Mouse (Mus musculus): ENCODE results near the gene Vps26a. TPM values are rescaled to one million over a fixed set of nuclear protein-coding genes. Genes with fewer than 3 reads are reported as not detected.

Vps26a gene
- total RNA-seq (2021) = 10 to 100 TPM; 49.5 to 51.0 TPM
- long read RNA-seq, experiment 1, transcript Vps26a-202 (9 exons, 2,597 nt) = major isoform, 85 of 114 reads
- long read RNA-seq, experiment 1, partial matches to known transcripts = 2 of 114 reads
- long read RNA-seq, experiment 1, other reads (novel, unspliced or antisense) = 26 of 114 reads
- long read RNA-seq, experiment 2, transcript Vps26a-202 (9 exons, 2,597 nt) = major isoform, 79 of 103 reads
- long read RNA-seq, experiment 2, partial matches to known transcripts = 6 of 103 reads
- long read RNA-seq, experiment 2, other reads (novel, unspliced or antisense) = 17 of 103 reads

DNA sequence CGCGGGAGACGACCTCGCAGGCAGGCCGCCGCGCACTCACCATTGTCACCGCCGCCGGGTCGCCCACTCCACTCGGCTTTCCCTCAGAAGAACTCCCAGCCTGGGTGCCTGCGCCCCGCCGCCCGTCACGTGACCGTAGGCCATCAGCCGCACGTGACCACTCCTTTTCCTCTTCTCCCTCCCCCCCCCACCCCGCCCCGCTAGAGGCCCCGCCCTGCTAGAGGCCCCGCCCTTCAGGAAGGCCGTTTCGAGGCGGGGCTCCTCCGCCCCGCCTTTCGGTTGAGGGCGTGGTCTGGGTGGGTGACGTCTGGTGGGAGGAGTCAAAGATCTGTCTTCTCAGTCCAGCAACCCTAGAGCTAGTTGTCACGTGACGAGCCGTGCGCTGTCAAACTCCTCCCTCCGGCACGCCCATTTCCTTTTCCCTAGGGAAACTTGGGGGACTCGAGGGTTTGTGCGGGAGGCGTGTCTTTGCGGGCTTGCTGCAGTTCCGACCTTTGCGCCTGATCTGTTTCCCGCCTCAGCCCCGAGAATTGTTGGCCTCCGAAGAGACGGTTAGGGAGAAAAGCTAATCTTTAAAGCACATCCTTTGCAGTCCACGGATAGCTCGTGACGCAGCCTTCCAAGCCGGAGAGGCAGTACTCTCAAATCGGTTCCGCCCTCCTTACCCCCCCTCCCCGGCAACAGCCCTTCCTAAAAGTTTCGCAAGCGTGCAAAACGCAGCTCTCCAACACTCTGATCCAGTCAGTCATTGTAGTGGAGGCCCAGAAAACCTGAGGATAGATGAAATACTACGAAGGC is at the start of gene Vps26a:
Gene Vps26a, minus strand, starts transcription at position 188 of the 798 bp plus-strand sequence.
- peak; percentile 97 to 98 for DNase-seq (ENCODE audit: low spot score in 2 of 2)

DNA sequence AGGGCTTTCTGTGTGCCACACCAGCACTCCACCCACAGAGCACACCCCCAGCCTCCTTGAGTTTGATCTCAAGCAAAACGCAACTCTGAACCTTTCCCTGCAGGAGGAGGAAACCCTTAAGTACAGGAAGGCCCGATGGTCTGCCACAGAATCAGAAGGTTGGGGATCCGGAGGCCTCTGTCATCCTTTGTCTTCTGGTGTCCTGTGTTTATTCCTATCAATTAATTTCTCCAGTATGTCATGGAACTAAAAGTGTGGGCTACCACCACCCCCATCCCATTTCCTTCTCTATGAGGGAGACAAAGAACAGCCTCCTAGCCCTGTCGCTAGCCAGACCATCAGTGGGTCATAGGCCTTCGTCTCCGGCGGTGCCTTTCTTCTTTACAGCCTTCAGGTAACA is 47.9 kb upstream of the Vps26a start:
- no peak for DNase-seq (ENCODE audit: low spot score in 2 of 2)

DNA sequence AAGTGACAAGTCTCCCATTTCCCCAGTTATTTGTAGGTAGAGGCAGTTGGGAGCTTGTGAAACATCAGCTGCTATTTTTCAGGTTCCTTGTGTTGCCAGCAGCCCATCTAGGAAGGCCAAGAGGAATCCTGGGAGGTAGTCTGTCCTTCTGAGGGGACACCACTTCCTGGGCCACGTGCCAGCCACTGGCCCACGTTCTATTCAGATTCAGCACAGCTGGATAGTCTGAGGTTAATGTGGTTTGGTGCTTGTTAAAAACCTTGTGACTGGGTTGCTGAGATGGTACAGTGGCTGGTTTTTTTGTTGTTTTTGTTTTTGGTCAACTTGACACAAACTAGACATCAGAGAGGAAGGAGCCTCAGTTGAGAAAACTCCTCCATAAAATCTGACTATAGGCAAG is 46.2 kb upstream of the Vps26a start:
- DNase-seq (ENCODE audit: low spot score in 2 of 2) = no peak

DNA sequence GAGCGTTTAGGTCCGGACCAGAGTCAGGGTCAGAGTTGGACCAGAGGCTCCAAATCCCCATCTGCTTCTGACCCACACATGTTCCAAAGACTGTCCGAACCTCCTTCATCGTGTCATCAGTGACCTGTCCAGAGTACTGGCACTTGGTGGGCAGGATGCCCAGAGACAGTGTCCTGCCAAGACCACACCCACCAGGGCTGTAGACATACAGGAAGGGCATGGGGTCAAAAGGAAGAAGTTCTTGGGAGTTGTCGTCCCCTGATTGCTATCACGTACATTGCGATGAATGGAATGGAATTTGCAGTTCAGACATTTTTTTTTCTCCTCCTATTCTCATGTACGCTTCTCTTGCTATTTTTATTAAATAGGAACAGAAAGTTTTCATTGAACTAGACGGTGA is 43.6 kb upstream of the Vps26a start:
- DNase-seq (ENCODE audit: low spot score in 2 of 2) = no peak

DNA sequence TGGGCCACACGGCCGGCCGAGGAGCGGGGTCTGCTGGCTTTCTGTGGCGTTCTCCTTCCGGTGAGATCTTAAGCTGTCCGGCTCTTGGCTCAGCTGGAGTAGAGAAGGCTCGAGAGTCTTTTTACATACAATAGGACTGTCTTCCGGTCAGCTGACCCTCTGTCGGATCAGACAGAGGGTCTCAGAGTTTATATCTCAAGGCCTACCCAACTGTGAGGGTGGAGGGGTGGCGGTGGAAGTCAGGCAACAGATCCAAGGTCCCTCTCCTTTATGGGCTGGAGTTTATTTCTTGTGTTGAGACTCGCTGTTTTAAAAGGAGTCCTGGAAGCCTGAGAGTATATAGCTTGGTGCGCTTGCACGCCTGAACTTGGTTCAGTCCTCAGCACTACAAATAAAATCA is 40.7 kb upstream of the Vps26a start, which contains the start of gene Srgn:
Gene Srgn, minus strand, starts transcription at position 101 of the 400 bp plus-strand sequence.
- no peak for DNase-seq (ENCODE audit: low spot score in 2 of 2)

DNA sequence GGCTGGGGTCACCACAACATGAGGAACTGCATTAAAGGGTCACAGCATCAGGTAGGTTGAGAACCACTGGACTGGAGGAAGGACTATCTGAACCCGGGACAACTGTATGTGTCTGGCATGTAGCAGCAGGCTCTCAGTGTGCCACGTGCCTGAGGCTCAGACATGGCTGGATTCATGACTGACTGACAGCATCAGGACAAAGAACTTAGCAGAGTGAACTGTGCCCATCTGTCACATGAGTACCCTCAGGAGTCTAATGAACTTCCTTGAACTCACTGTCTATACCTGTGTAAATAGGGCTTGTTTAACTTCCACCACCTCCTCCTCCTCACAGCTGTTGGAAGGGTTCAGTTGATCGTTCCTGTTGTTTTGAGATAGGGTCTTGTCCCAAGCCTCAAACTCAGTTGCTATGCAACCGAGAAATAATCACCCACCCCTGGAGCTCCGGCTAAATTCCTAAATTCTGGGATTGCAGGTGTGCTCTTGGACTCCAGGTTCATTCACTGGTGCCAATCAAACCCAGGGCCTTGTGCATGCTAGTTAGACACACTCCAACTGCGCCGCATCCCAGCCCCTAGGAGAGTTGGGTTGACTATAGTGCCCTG is 35.8 kb upstream of the Vps26a start:
- DNase-seq (ENCODE audit: low spot score in 2 of 2) = no peak

DNA sequence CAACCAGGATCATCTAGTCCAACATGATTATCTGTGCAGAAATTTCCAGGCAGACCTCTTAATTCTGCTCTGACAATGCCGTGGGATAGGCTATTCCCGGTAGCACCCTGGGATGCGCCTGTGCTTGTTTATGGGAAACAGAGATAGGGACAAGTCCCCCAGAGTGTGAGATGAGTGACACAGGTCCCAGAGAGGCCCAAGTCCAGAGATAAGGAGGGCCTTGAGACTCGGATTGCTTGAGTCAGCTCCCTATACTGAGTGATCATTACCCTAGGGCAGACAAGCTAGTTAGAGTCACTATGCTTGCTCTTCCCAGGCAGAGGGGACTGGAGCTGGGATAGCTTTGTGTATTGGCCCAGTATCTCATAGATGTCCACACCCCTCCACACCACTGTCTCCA is 35.2 kb upstream of the Vps26a start:
- DNase-seq (ENCODE audit: low spot score in 2 of 2) = no peak

DNA sequence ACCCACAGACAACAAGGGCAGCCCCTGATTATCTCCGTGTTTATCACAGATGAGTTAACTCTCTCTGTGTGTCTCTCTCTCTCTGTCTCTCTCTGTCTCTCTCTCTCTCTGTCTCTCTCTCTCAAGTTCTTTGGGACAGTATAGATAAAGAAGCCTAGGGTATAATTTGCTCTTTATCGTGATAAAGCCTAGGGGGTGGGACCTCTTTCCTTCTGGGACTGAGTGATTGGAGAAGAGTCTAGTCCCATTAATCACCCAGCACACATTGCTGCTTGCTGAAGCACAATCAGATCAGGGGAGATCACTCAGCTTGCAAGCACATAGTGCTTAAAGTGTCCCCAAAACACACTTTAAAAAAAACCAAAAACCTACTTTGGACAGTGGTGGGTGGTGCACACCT is 34.3 kb upstream of the Vps26a start:
- DNase-seq (ENCODE audit: low spot score in 2 of 2) = no peak

DNA sequence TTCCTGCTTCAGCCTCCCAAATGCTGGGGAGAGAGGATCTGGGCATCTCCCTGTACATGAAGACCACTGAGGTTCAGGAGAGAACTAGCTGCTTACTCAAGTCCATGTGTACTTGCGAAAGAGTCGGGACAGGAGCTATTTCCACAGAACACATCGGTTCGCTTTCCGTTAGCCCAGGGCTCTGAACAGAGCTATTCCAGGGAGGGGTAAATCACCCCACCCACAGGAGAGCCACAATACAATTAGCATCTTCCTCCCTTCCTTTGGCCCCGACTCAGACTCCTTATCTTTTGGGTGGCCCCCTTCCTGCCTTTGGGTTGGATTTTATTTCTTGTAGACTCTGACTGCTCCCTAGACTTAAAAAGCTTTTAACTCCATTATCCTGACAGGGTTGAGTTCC is 30.9 kb upstream of the Vps26a start:
- no peak for DNase-seq (ENCODE audit: low spot score in 2 of 2)

DNA sequence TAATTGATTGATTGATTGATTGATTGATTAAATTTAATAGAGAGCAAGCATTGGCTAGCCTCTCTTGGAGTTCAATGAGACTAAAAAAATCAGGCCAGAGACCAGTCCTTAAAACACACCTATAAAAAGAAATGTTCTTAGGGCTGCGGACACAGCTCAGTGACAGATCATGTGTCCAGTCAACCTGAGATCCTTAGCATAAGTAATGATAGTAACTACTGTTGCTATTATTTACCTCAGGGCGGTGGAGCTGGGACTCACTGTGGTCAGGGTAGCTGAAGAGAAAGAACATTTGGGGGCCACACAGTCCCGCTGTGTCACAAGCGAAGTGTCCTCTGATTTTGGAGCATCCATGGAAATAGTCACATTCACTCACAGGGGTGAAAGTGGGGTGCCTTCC is 26.2 kb upstream of the Vps26a start:
- DNase-seq (ENCODE audit: low spot score in 2 of 2) = no peak

DNA sequence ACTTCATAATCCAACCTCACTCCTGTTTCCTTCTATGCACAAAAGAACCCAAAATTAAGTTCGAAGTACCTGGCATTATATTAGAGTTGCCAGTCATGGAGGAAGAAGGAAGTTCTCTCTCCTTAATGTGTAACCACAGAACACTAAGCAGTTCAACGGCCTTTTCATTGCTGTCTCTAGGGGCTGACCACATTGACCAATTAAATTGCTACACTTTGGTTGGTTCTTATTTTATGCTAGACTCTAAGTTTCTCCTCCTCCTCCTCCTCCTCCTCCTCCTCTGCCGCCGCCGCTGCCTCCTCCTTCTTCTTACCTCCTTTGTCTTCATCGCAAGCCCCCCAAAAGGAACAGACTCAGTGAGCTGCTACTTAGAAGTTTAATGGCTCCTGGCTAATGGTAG is 24.9 kb upstream of the Vps26a start:
- no peak for DNase-seq (ENCODE audit: low spot score in 2 of 2)

DNA sequence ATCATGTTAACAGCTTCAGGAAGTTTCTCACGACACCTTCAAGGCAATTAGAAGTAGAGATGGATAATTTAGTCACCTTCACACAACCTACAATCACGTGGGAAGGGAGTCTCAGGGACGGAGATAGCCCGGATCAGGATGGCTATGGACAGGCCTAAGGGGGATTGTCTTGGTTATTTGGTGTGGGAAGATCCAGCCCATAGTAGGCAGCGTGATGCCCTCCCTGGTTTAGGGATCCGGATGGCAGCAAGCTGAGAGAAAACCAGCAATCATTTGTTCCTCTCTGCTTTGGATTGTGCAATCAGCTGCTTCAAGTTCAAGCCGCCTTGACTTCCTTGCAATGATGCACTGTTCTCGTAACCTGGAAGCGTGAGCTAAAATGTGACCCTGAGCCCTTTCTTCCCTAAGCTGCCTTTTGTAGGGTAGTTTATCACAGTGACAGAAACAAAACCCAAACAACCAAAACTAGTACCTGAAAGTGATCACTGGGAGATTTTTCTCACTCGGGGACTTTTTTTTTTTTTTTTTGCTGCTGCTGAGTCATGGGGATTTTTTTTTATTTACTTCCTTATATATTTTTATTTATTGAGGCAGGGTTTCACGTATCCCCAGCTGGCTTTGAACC is 22.5 kb upstream of the Vps26a start:
- no peak for DNase-seq (ENCODE audit: low spot score in 2 of 2)

DNA sequence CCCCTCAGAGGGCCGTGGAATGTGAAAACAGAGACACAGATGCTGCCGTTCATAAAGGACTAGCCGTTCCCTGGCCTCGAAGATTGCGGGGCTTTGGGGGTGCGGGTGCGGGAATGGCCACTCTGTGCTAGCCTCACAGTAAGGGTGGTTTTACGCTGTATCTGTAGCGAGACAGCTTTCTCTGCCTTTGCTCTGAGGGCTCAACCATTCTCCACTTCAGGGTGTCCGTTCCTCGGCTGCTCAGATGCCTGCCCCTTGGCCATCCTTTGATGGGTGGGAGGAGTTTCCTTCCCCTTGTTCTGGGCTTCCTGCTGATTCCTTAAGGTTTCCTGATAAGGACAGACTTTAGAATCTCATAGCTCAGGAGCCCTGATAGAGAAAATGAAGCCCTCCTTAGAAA is 21.9 kb upstream of the Vps26a start:
- no peak for DNase-seq (ENCODE audit: low spot score in 2 of 2)

DNA sequence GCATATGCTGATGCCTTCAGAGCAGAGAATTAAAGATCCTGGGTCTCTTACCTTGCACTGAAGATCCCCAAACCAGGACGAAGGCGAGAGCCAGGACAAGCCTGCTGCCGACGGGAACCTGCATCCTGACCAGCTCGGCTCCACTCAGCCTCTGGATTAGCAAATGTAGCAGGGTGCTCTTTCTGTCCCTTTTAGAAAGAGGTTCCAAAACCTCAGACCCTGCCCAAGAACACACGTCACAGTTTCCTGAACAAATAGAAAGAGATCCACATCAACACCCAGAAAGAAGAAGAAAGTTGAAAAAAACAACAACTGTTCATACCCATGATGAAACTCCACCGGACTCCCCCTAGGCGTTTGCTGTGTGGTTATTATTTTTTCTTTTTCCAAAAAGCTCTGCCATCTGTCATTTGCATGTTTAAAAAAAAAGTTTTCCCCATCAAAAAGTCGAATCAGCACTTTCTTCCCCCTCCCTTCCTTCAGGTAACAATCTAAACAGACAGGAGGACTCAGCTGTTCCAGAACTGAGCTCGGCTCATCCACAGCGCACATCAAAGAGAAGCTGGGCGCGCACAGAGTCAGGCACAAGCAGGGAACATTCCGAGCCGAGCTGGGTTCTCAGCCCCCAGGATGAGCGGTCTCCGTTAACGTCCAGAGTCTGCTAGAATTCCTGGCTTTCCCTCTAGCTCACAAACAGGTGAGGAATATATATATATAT is 21.1 kb upstream of the Vps26a start:
- peak; percentile 13 to 14 for DNase-seq (ENCODE audit: low spot score in 2 of 2)

DNA sequence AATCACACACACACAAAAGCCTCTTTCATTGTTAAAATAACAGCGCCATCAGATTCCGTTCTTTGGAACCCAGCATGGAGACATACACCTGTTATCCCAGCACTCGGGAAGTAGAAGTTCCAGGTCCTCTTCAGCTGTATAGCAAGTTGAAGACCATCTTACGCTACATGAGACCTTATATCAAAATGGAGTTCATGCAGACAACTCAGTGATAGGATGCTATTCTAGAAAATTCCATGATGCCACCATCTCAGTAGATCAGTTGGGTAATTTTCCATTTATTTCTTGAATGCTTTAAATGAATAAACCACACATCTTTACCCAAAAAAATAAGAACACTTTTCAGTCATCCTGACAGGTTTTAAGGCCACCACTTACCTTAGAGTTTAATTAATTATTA is 20.5 kb upstream of the Vps26a start:
- no peak for DNase-seq (ENCODE audit: low spot score in 2 of 2)

DNA sequence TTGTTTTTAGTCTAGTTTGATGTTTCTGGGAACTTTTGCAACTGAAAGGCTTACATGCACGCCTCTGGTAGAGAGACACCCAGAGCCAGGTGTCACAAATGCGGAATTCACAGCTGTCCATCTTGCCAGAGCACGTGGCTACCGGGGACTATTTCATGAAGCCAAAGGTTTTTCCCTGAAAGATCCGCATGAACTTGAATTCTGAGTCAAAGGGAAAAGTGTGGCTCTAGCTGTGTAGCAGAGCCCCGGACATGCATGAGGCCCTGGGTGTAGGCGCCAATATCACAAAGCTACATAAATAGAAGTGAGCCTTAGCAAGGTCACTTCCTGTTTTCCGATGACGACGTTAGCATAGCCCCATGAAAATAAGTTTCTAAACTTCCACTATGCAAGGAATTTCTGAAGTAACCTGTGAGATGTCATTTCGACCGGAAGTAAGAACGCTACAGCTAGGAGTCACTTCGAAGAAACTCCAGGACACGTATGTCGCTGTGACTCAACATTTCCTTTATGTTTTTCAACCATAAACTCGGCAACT is 19.5 kb upstream of the Vps26a start:
- DNase-seq (ENCODE audit: low spot score in 2 of 2) = no peak

DNA sequence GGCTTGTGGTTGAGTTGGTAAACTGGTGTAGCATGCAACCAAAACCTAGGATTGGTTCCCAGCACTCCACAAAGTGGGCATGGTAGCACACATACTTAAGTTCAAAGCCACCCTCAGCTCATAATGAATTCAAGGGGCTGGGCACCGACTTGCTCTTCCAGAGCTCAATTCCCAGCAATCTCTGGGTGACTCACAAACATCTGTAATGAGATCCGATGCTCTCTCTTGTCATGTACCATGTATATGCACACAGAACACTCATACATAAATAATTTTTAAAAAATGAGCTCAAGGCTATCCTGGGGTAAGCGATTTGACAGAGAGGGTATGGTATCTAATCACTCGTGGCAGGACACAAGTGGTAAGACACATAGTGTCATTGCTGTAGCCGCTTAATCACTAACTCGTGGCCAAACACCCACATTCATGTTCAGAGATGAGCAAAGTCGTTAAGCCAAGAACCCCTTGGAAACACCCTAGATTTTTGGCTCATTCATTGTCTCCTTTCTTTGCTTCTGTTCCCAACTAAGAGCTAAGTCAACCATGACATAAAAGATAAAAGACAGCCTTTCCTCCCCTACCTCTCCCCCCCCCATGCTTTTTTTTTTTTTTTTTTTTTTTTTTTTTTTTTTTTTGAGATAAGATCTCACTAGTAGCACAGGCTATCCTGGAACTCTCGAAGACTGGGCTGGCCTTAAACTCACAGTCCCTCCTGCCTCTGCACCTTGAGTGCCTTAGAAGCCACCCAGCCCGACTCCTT is 18.8 kb upstream of the Vps26a start:
- DNase-seq (ENCODE audit: low spot score in 2 of 2) = no peak

DNA sequence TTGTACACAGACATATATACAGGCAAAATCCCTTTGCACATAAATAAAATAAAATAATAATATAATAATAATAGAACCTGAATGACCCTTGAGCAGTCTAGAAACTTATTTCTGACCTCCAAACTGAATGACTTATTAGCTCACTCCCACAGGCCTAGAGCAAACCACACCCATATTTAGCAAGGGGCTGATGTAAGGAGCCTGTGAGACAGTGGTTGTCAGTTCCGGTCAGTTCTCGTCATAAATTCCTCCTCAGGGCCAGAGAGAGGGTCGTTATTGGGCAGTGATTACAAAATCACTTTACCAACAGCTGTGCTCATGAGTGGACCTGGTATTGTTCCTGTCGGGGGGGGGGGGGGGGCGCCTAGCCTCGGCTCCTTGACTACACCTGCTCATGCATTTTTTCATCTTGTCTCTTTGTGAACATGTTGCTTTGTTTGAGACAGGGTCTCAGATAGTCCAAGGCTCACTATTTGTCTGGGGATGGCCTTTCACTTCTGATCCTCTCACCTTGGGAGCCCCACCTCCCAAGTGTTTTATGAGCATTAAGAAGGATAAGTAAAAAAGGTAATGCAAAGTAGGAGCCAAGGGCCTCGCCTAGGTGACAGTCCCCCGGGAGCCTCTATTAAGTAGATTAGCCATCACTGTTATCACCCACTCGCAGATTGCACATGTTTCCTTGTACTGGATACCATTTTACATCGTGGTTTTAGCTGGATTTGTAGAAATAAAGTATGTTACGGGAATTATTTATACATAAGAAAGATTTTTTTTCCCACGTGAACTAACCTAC is 17.4 kb upstream of the Vps26a start:
- no peak for DNase-seq (ENCODE audit: low spot score in 2 of 2)

DNA sequence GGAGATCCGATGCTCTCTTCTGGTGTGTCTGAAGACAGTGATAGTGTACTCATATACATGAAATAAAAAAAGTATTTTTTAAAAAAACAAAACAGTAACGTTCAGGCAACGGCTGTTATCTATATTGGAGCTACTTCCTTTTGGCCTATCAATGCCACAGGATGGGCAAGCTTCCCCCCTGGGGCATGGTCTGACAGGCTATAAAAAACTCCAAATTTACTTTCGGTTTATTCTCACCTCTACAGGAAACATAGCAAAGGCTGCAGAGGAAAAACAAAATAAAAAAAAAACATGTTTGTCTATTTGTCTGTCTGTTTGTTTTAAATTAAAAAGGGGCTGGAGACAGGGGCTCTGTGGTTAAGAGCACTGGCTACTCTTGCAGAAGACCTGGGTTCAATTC is 16.7 kb upstream of the Vps26a start:
- no peak for DNase-seq (ENCODE audit: low spot score in 2 of 2)
